Mouse (Mus musculus) ovary, postnatal 10 days (tissue): ENCODE data around the gene Zbed3.

Source experiments
- DNase-seq: peaks from one replicate; pipeline ENCODE4 v3.0.0; 2022; ENCODE audit warnings: low spot score

The Zbed3 gene

DNA sequence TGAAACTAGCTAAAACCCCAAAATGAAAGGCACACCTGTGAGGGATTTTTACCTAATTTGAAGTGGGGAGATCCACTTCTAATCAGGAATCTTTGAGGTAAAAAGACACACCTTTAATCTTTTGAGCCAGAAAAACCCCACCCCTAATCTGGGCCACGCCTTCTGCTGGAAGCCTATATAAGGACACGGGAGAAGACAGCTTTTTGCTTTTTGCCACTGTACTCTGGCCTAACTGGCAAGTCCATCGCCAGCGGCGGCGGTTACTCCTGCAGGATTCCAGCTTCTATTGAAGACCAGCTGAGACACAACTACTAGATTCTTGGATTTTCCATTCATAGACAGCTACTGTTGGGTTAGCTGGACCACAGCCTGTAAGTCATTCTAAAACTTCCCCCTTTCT is at the start of gene Zbed3:
Zbed3 (plus strand) TSS at position 213 of the 400 bp plus-strand sequence.
- DNase-seq: no peak

DNA sequence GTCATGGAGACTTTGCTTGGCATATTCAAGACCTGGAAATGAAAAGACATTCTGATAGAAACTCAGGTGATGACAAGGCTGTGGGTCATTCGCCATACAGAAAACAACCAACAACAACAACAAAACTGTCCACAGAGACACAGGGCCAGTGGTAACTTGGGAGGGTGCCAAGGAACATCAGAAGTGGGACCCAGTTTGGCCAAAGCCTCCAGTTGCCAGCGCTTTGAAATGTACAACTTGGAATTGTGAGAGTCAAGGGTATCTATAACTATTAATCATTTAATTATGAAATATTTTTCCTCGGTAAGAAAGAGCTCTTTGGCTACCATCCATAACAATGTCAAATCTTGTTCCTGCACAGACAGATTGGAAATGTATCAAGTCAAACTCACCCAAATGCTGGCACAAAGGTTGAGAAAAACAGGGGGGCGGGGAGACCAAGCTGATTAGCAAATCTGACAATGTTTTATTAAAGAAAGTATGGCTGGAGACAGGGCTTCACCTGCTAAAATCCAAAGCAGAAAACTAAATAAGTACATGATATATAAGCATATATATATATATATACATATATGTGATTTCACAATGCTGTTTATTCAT is 44.9 kb upstream of the Zbed3 start:
- no peak for DNase-seq

DNA sequence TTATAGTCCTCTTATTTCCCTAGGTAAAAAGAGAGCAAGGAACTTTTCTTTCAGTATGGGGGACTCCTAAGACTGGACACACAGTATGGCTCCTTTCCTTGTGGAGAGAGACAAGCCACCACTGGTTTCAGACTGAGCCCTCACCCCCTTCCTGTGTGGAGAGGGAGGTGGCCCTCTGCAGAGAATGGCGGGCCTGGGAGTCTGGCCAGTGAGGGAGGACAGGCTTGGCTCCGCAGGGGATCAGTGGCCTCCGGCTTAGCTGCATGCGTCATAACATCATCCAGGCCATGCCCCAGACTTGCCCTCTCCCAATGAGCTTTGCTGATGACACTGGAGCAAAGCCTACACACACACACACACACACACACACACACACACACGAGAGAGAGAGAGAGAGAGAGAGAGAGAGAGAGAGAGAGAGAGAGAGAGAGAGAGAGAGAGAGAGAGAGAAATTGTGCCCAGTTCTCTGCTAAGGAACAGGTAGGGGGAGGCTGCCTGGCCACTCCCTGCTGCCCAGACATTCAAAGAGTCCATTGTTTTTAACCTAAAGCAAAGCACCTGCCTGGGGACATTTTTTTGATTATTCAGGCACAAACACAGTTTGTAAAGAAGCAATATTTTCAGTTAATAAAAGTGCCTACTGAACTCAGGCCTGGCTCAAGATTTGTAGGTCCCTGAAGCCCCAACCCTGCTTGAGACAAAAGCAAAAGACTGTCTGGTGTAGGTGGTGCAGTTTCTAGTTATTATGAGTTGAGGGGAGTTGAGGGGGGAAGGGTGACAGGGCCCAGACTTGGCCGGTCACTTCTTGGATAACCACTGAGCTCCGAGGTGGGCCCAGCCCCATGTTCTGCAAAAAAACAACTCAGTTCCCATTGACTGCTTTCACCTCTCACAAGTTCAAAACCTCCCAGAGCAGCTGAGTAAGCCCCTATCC is 41.4 kb upstream of the Zbed3 start:
- DNase-seq: peak; percentile 18

DNA sequence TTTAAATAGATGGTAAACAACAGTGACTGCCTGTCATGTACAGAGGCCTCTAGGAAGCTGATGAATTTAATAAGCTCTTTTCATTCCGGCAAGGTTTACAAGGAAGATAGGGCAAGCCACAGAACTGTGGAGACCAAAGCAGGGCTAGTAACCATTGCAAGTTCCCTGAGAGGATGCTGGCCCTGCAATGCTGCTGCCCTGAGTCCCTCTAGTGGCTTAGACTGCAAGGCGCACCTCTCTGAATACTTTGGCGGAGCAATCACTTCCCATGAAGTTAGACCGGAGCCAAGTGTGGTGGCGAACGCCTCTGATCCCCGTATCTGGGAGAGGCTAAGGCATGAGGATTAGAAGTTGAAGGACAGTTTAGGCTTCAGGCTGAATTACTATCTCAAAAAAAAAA is 36.4 kb upstream of the Zbed3 start:
- DNase-seq: peak; percentile 18

DNA sequence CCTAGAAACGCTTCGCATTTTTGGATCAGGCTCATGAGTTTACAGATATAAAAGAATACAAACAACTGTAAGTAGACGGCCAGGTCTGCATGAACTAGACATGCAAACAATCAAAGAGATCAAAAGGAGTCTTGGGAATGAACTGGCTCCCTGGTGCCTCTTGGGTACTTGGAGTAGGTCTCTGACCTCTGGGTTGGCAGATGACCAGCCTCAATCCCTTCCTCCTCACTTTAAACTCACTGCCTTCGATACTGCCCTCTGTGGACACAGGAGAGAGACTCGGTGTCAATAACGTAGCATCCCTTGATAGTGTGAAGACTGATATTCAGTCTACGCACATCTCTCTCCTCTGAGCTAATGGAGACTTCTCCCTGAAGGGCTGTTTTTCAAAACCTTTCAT is 35.4 kb upstream of the Zbed3 start:
- no peak for DNase-seq

DNA sequence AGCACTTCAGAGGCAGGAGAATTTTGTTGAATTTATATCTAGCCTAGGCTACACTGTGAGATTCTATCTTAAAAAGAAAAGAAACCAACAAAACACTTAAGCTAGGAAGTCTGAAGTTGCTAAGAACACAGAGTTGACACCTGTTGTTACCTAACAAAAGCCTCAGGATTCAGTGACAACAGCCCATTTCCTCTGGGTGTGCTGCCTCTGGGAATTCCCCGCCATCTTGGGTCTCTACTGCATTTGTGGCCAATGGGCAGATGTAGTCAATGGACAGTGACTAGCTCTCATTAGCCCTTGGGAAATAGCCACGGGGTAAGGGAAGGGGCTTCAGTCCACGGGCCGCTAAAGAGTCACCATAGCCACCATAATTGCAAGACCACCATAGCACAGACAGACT is 31.4 kb upstream of the Zbed3 start:
- DNase-seq: no peak

DNA sequence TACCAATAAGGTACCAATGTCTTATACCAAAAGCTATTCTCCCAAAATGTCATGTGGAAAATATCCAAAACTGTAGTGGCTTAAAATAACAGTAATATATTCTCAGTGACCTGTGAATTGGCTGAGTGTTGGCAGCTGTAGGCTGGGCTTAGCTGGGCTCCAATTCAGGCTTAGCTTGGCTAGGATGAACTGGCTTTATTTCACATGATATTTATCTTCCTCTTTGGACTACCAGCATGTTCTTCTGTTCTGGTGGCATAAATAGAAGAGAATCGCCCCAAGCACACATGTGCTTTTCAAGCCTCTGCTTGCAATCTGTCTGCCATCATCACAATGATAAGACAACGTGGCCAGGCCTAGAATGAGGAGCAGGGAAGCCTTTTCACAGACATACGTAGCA is 23.5 kb upstream of the Zbed3 start:
- no peak for DNase-seq

DNA sequence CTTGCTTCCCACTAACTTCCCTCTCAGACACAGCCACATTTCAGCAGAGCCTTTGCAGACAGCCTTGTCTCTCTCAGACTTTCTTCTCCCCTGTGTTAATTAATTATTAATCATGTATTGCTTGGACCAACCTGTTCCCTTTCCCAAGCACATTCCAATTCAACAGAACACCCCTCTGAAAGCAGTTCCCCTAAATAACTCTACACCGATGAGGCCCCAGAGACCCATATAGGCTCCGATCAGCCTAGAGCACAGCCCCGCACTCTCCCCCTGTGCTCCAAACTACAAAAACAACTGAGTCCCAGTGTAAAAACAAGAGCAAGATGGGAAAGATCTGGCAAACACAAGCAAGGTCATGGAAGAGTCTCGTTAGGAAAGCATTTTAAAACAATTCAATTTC is 16.8 kb upstream of the Zbed3 start:
- no peak for DNase-seq

DNA sequence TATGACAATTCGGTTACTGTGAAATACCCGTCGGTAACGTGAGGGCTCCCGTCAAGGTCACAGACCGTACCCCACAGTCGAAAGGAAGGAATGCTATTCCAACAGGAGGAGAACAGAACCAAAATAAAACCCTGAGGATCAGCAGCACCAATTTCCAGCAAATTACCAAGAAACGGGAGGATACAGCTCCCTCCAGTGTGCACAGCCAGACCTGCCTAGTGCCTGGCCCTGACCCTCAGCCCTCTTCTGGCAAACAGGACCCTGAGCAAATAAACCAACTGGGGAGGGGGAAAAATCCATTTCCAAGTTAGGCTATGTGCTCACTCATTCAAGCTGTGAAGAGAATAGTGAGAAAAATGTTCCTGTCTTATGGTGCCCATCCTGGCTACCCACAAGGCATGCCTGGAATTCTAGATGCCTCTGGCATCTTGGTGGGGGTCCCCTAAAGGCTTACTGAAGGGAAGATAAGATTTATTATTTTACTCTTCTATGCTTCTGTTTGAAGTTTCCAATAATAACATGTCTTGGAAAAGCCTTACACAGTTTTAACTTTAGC is 16.2 kb upstream of the Zbed3 start:
- no peak for DNase-seq

DNA sequence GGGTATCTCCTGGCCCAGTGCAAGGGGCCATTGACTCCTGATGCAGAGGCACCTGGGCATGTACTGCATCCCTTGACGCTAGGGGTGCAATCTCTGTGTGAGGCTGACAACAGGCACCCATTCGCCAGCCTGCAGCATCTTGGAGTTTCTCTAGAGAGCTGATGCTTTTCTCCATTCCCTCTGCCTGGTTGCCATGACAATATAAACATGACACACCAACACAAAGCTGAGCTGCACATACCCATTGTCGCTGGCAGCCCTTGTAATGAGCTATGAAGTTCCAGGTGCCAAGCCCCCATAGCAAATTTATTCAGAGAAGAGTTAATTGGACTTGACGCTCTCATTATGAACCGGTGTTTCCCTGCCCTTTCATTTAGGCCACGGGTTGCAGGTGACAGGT is 11.4 kb upstream of the Zbed3 start:
- DNase-seq: no peak

DNA sequence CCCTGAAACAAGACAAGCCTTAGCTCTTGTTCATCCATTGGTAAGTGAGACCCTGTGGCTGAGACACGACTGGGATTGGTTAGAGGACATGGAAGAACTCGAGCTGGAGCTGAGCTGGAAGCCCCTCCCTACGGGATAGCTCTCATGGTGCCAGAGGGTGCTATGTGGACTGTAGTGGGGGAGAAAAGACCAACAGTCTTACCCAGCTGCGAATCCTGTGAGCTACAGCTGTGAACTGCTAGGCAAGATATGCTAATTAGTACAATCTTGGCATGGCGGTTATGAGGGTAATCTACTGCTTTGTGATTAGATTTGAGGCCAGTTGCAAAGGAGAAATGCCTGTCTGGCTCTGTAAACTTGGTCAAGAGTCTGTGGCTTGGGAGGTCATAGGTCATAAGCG is 4.3 kb upstream of the Zbed3 start:
- DNase-seq: no peak

DNA sequence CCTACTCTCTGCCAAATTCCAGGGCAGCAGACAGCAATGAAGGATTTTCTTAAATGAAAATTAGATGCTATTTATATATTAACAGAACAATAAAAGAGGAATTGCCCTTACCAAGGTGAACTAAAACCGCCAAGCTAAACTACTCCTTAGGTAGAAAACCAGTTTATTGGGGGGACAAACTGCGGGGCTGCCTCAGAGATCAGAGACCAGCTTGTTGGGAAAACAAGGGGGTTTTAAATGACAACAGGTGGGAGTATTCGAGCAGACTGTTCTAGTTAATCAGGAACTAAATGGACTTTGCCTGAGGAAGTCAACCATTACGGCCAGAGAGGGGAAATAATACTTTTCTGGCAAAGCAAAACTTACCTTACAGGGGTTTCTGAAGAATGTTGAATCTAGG is 3.0 kb upstream of the Zbed3 start:
- no peak for DNase-seq

DNA sequence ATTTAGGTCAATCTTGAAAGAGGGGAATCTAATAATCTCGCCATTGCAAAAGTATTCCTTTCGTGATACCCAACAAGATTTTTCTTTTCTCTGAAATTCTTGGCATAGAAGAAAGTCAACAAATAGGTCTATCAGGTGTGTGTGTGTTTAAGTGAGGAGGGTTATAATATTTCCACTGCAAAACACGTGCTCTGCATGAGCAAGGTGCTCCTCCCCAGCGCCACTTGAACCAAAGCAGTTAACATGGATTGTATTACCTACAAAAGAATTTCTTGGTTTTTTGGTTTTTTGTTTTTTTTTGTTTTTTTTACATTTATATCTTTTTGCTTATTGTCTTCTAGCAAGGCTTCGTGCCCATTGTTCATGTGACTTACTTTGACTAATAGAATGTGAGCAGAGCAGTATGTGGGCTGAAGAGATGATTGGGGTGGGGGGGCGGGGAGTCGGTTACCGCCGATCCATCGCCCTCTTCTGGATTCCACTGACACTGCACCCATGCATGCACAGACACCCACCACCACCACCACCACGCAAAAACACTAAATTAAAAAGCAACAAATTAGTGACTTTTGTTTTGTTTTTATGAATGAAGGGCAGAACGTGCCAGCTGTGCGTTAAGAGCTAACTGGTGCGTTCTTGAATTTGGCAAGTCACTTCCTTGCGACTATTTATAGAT is 676 bp downstream of the Zbed3 start:
- no peak for DNase-seq

DNA sequence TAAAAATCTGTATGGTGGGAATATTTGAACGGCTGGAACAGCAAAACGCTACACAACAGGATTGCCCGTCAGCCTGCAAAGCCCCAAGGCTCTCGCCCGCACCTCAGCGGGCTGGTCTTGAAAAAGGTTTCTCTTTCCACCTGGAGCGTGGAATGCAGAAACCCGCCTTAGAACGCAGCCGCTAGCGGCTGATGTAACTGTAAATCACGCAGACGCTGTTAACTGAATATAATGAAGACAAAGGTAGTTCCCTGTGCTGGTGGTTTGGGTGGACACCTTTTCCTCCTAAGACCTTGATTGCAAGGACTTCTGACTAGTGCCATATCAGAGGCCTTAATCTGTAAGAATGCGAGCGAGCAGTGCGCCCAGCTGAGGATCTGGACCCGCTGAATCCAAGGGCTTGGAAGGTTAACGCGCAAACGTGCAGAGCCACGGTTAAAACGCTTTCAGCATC is 1.2 kb downstream of the Zbed3 start:
- no peak for DNase-seq

DNA sequence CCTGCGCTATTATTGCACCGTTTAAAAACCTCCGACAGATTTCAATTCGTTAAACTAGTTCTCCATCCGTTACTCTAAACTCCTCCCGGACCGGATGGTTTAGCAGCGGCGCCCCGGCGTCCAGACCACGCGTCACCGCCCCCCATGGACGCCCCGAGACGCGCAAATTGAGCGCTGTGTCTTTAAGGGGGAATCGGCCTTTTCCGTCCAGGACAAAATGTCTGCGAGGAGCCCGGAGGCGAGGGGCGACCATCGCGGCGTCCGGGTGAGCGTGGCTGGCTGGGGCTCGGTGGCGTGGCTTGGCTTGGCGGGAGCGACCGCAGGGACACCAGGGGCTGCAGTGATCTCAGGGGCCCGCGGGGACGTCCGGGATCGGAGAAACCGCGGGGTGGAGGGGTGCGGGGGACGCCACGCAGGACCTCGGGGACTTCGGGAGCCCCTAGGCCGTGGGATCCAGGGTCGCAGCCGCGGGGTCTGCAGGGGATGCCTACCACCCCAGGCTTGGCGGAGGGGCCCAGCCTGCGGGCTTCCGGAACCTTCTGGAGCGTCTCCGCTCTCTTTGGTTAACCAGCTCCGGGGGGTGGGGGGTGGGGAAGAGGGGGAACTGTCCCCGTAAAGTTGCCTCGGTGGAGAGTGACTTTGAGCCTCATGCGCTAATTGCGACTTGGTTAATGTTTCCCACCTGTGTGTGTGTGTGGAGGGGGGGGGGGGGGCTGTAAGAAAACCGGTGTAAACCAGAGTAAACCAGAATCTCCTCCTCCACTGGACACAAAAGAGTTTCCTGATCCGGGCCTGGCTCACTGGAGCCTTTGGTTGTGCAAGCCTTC is 1.9 kb downstream of the Zbed3 start:
- peak; percentile 65 for DNase-seq

DNA sequence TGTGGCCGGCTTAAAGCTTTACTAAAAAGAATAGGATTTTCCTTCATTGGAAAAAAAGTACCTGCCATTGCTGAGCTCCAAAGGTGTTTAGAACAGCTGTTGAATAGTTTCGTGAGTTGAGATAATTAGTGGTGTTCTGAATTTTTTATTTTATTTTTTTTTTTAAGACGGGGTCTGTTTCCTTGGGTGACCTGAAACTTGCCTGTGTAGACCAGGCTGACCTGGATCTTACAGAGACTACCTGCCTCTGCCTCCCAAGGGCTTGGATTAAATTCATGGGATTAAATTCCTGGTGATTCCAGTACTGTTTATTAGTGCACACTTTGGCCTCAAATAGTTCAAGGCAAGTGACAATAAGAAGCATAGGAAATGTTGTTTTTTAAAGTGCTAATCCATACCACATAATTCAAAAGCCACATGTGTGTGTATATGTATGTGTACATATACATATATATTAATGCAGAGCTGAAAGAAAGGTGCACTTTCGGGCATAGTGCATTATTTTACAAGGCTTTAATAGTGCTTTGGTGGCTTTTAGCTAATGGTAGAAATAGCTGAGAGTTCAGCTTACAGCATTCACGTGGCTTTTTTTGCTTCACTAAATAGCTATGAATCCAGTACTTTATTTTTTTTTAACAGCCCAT is 2.6 kb downstream of the Zbed3 start:
- no peak for DNase-seq

DNA sequence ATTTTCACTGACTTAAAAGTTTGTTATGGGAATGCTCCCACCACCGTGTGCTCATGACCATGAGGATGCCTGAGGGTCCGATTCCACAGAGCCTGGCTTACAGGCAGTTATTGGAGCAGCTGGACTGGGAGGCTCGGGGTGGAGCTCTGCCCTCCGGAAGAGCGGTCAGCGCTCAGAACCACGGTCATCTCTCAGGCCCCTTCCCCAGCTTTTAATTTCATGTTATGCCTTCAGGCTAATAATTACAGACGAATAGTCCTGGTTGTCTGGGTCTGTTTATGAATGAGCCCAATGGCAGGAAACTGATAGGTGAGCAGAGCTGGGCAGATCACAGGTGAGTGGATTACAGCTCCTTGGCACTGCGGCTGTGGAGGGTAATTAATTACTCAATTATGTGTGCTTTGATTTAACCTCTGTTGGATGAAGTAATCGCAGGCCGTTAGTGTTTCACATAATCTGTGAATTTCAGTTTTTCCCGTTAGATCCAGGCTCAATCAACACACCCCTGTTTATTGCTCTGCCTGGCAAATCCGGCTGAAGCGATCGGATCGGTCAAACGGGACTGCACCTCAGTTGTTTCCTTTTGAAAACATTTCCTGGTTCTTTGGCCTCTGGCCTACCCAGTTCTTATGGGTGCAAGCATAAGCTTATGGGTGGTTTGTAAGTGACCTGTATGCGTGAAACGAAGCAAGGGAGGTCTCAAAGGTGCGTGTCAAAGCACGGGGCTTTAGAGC is 3.4 kb downstream of the Zbed3 start:
- DNase-seq: no peak

DNA sequence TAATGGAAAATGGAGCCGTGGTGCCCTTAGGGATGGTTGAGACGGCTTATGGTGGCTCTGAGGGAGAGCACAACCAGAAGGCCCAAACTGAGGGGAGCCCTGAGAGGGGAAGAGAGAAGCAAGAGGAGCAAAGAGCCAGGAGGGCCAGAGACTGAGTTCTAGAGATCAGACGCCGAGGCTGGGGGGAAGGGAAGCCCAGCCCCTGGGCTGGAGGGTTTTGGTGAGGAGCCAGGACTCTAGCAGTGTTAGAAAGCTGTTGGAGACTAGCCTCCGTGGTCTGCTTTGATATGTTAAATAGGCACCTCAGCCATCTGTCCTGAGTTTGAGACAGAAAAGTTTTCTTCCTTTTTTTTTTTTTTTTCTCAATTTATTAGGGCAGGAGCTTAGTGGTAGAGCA is 3.9 kb downstream of the Zbed3 start:
- no peak for DNase-seq

DNA sequence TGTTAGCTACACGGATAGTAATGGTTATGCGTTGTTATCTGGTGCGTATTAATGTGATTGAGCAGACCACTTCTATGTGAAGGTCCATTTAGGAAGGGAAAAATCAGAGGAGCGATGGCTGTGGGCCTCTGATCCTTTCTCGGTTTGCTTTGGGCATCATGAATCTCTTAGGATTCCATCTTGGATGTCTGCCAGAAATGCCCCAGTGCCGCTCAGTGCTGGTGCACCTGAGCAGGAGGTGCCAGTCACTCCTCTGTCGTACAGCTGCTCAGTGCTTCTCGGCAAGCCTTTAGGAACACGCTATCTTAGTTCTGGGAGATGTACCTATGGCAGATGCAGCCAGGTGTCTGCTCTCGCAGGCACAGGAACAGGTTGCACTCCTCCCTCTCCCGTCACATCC is 5.4 kb downstream of the Zbed3 start:
- no peak for DNase-seq

DNA sequence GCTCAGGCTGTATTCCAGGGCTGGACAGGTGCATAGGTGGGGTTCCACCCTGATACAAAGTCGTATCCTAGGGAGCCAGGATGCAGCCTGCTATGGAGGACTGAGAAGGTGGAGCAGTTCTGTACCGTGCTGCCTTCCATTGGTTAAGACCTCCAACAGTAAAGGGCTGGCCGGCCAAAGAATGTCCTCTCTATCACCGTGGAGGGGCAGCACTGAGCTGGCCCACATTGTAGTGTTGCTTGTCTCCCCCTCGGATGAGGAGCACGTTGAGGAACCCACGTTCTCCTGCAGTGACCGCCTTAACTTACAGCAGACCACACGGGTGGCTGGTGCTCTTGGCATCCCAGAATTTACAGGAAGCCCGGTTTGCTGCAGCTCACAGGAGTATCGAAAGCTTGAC is 7.1 kb downstream of the Zbed3 start:
- DNase-seq: no peak
